Mouse (Mus musculus) heart, embryonic 14.5 days (tissue): ENCODE results near the gene Dgkd. TPM values are rescaled to one million over a fixed set of nuclear protein-coding genes. Genes with fewer than 3 reads are reported as not detected.
A peak's percentile ranks its signal among the peaks of the same experiment; 100 is the strongest.

Source experiments
- ATAC-seq: fragments of 200-750 bp; cut with Nextera tagmentation; 2 replicates; pipeline ENCODE4 v1.8.0; 2017; ENCODE audit warnings: low read depth, moderate TSS enrichment; ENCODE audit not compliant: insufficient number of reproducible peaks, insufficient read depth, low FRiP score
- H3K27ac ChIP-seq, 2 experiments: fragments of 200-500 bp in 1 of 2; fragments of 300-500 bp in 1 of 2; sonication (generic) in 1 of 2; replicated peaks in 1 of 2; 2 replicates each; pipeline ENCODE4 v1.5.1; 2012 to 2014; ENCODE audit warnings: low read depth in 2 of 2, low read length in 2 of 2, control low read depth in 1 of 2, mild to moderate bottlenecking in 1 of 2, mixed read lengths in 1 of 2; ENCODE audit not compliant: control insufficient read depth in 1 of 2, insufficient read depth in 1 of 2
- H3K27me3 ChIP-seq: fragments of 300-500 bp; sonication (generic); 2 replicates; pipeline ENCODE4 v1.6.1; 2014; ENCODE audit warnings: mild to moderate bottlenecking, low read length, control low read depth; ENCODE audit not compliant: control insufficient read depth, insufficient read depth
- H3K36me3 ChIP-seq: fragments of 300-500 bp; sonication (generic); 2 replicates; pipeline ENCODE4 v1.6.1; 2014; ENCODE audit warnings: mild to moderate bottlenecking, control low read depth, low read length, mixed read lengths; ENCODE audit not compliant: control insufficient read depth, insufficient read depth
- H3K4me1 ChIP-seq, 2 experiments: fragments of 200-500 bp in 1 of 2; fragments of 300-500 bp in 1 of 2; sonication (generic) in 1 of 2; 2 replicates each; pipeline ENCODE4 v1.6.1; 2012 to 2014; ENCODE audit warnings: low read length in 2 of 2, control low read depth in 1 of 2, mixed read lengths in 1 of 2; ENCODE audit not compliant: control insufficient read depth in 2 of 2, insufficient read depth in 2 of 2
- H3K4me2 ChIP-seq: fragments of 300-500 bp; sonication (generic); 2 replicates; pipeline ENCODE4 v1.6.1; 2014; ENCODE audit warnings: mild to moderate bottlenecking, low read length
- H3K4me3 ChIP-seq, 2 experiments: fragments of 200-500 bp in 1 of 2; fragments of 300-500 bp in 1 of 2; sonication (generic) in 1 of 2; 2 replicates each; pipeline ENCODE4 v1.5.1; 2012 to 2014; ENCODE audit warnings: low read length in 2 of 2, mild to moderate bottlenecking in 2 of 2, control low read depth in 1 of 2, low read depth in 1 of 2, moderate library complexity in 1 of 2; ENCODE audit not compliant: control insufficient read depth in 1 of 2, insufficient read depth in 1 of 2
- H3K9ac ChIP-seq: fragments of 300-500 bp; sonication (generic); 2 replicates; pipeline ENCODE4 v1.6.1; 2014; ENCODE audit warnings: mild to moderate bottlenecking, low read length
- H3K9me3 ChIP-seq: fragments of 300-500 bp; sonication (generic); 2 replicates; pipeline ENCODE4 v1.6.1; 2016; ENCODE audit warnings: low read length, control low read depth; ENCODE audit not compliant: control insufficient read depth
- WGBS: fragments of 180-500 bp; shearing (Covaris S2); extraction: QIAGEN DNeasy Blood & Tissue Kit; methylation state at CpG from one replicate; pipeline ENCODE4 v1.1.7; 2014; 5-methylcytosine and 5-hydroxymethylcytosine counted together
- polyA plus RNA-seq: library from polyadenylated mRNA; unstranded; fragments of >200 nt; fragmentation: Nextera tagmentation; extraction: Ambion mirVana; gene quantifications from 2 replicates; pipeline ENCODE4 v1.2.1, GENCODE M21; 2014

Gene Dgkd
- polyA plus RNA-seq, 1 experiment from 2014 or later, result 24.7 TPM

- Histone ChIP-seq H3K9ac (no peak overlapping the region), H3K4me1 (peaks cover 32 to 82% of the 10 kb centered on the region in 2 experiments), H3K4me3 (no peak overlapping the region), H3K27ac (no peak overlapping the region), H3K27me3 (no peaks in the 10 kb centered on the region), H3K9me3 (no peaks in the 10 kb centered on the region), H3K36me3 (no peaks in the 10 kb centered on the region), H3K4me2 (no peak overlapping the region)
- WGBS, result 93% methylated on average over 1 of the region's 1 CpGs
- no peak for ATAC-seq
These were observed 23.0 kb downstream of the Dgkd start for GRCm38 (mm10) chr1:87876065-87876464.

DNA sequence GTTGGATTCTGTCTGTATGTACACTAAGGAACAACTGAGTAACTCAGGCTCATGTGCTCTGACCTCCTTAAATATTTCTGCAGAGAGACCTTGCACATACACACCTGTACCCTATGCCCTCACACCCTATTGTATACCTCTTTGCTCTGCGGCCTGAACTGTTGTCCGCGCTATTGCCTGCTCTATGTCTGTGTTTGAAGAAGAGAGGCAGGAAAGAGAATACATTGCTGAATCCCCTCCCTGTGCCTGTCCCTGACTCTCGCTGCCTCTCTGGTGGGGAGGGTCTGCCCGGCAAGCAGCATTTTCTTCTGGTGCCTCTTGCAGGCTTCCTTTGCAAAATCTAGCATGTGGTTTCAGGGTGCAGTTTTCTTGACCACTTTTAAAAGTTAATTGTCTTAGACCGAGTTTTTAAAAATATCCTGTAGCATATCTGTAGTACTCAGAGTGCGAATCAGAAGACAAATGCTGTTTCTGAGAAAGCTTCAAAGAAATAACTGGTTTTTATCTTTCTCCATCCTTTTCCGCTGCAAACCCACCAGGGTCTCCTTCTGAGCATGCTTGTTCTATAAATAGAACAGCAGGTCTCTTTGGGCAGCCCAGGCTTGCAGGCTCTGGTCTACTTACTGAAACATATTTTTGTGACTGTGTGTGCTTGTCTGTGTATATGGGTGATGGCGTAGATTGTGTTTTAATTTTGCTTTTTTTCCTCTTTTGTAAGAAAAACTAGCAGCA lies 24.6 kb downstream of the Dgkd start:
- Histone ChIP-seq H3K27ac (peak overlapping the region; percentile 54 to 96), H3K9ac (no peak overlapping the region), H3K4me1 (peaks cover 28 to 83% of the 10 kb centered on the region in 2 experiments), H3K36me3 (peaks cover 6% of the 10 kb centered on the region; the same call in 1 of the 2 replicates), H3K4me2 (peak overlapping the region; percentile 6), H3K9me3 (no peaks in the 10 kb centered on the region), H3K27me3 (no peaks in the 10 kb centered on the region), H3K4me3 (no peak overlapping the region)
- WGBS, result 28% methylated on average over 9 of the region's 9 CpGs
- ATAC-seq, result no peak

GRCm38 (mm10) chr1:87879034-87879433 lies 25.9 kb downstream of the Dgkd start:
- Histone ChIP-seq H3K36me3 (peaks cover 13% of the 10 kb centered on the region), H3K27me3 (no peaks in the 10 kb centered on the region), H3K4me2 (no peak overlapping the region), H3K9me3 (no peaks in the 10 kb centered on the region), H3K27ac (peak overlapping the region; percentile 46 to 96; a peak in 3 of 4 replicates), H3K9ac (peak overlapping the region; percentile 38; the same call in 1 of the 2 replicates), H3K4me3 (no peak overlapping the region), H3K4me1 (peaks cover 28 to 73% of the 10 kb centered on the region in 2 experiments)
- no peak for ATAC-seq
- 97% methylated on average over 3 of the region's 3 CpGs for WGBS

- H3K4me2 ChIP-seq, result peak overlapping the region; percentile 34
- WGBS, result 9% methylated on average over 3 of the region's 3 CpGs
- peak overlapping the region; percentile 87 to 96 for H3K27ac ChIP-seq
- no peaks in the 10 kb centered on the region for H3K9me3 ChIP-seq
- peaks cover 26 to 70% of the 10 kb centered on the region in 2 experiments for H3K4me1 ChIP-seq
- H3K36me3 ChIP-seq, result peaks cover 18% of the 10 kb centered on the region
- H3K9ac ChIP-seq, result peak overlapping the region; percentile 18; the same call in 1 of the 2 replicates
- no peaks in the 10 kb centered on the region for H3K27me3 ChIP-seq
- no peak overlapping the region for H3K4me3 ChIP-seq
- peak; percentile 64 for ATAC-seq
These were observed 26.6 kb downstream of the Dgkd start for GRCm38 (mm10) chr1:87879494-87880325.

DNA sequence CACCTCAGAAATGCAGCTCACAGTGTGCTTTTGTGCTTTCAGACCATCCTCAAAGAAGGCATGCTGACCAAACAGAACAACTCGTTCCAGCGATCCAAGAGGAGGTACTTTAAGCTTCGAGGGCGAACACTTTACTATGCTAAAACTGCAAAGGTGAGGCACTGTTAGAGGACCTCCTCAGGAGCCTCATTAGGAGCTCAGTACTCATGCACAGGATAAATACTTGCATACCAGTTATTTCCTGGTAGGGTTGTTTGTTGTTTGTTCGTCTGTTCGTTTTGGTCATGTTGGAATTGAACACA lies 27.2 kb downstream of the Dgkd start:
- no peaks in the 10 kb centered on the region for H3K9me3 ChIP-seq
- no peak for ATAC-seq
- peaks cover 26 to 65% of the 10 kb centered on the region in 2 experiments for H3K4me1 ChIP-seq
- WGBS, result 72% methylated on average over 6 of the region's 6 CpGs
- peaks cover 20% of the 10 kb centered on the region for H3K36me3 ChIP-seq
- no peak overlapping the region for H3K4me3 ChIP-seq
- no peaks in the 10 kb centered on the region for H3K27me3 ChIP-seq
- peak overlapping the region; percentile 34 for H3K4me2 ChIP-seq
- no peak overlapping the region; the same call in 1 of the 2 replicates for H3K9ac ChIP-seq
- peak overlapping the region; percentile 87 to 96 for H3K27ac ChIP-seq

DNA sequence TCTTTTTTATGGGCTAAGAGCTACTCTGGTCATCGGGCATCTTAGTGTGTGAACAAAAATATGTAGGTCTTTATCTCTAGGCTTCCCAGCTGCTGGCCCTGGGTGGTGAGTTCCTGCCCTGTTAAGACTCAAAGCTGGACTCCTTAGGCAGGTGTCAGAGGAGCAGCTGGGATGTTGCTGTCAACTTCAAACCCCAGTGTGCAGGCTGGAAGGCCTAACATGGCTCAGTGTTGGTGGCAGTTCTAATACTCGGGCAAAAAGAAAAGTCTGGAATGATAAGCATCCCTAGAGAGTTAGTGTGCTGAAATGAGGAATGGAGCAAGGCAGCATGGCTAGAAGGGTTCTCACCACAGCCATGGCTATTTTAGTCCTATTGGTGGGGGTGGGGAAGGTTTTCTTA lies 27.8 kb downstream of the Dgkd start:
- Histone ChIP-seq H3K27ac (peak overlapping the region; percentile 81 to 96), H3K4me2 (peak overlapping the region; percentile 40), H3K9ac (no peak overlapping the region), H3K4me1 (peaks cover 26 to 61% of the 10 kb centered on the region in 2 experiments), H3K27me3 (no peaks in the 10 kb centered on the region), H3K9me3 (no peaks in the 10 kb centered on the region), H3K36me3 (peaks cover 20% of the 10 kb centered on the region), H3K4me3 (no peak overlapping the region)
- peak; percentile 55; the same call in 1 of the 2 replicates for ATAC-seq
- WGBS, result 8% methylated on average over 2 of the region's 2 CpGs

- no peak overlapping the region for H3K9ac ChIP-seq
- 48% methylated on average over 4 of the region's 4 CpGs for WGBS
- no peak for ATAC-seq
- H3K9me3 ChIP-seq, result no peaks in the 10 kb centered on the region
- peaks cover 20% of the 10 kb centered on the region for H3K36me3 ChIP-seq
- no peaks in the 10 kb centered on the region for H3K27me3 ChIP-seq
- peak overlapping the region; percentile 40 for H3K4me2 ChIP-seq
- peaks cover 26 to 56% of the 10 kb centered on the region in 2 experiments for H3K4me1 ChIP-seq
- H3K4me3 ChIP-seq, result no peak overlapping the region
- H3K27ac ChIP-seq, result peak overlapping the region; percentile 81 to 96
These were observed 28.6 kb downstream of the Dgkd start for GRCm38 (mm10) chr1:87881726-87882125.
